Mouse (Mus musculus) lung, embryonic 15.5 days (tissue): ENCODE data around the gene Tgm7. TPM values are rescaled to one million over a fixed set of nuclear protein-coding genes. Genes with fewer than 3 reads are reported as not detected.
"Not testable (repeated sequence)": the region's sequence is repeated elsewhere in the genome, so short reads cannot be mapped to it uniquely, and the experiment has no call there.

Experiments
- ATAC-seq: fragments of 200-750 bp; cut with Nextera tagmentation; 2 replicates; pipeline ENCODE4 v1.8.0; 2017; ENCODE audit warnings: moderate number of reproducible peaks, borderline replicate concordance; ENCODE audit not compliant: low FRiP score, low TSS enrichment; ENCODE audit errors: extremely low read depth
- H3K27ac ChIP-seq: fragments of 300-500 bp; sonication (generic); 2 replicates; pipeline ENCODE4 v1.5.1; 2015; ENCODE audit warnings: moderate library complexity, mild to moderate bottlenecking, inconsistent platforms
- H3K27me3 ChIP-seq: fragments of 300-500 bp; sonication (generic); 2 replicates; pipeline ENCODE4 v1.6.1; 2015; ENCODE audit warnings: inconsistent platforms
- H3K36me3 ChIP-seq: fragments of 300-500 bp; sonication (generic); 2 replicates; pipeline ENCODE4 v1.6.1; 2015; ENCODE audit warnings: inconsistent platforms
- H3K4me1 ChIP-seq: fragments of 300-500 bp; sonication (generic); 2 replicates; pipeline ENCODE4 v1.6.1; 2015; ENCODE audit warnings: inconsistent platforms
- H3K4me2 ChIP-seq: fragments of 300-500 bp; sonication (generic); 2 replicates; pipeline ENCODE4 v1.6.1; 2015; ENCODE audit warnings: inconsistent platforms, mild to moderate bottlenecking, moderate library complexity
- H3K4me3 ChIP-seq: fragments of 300-500 bp; sonication (generic); 2 replicates; pipeline ENCODE4 v1.5.1; 2015; ENCODE audit warnings: mild to moderate bottlenecking, inconsistent platforms
- H3K9ac ChIP-seq: fragments of 300-500 bp; sonication (generic); 2 replicates; pipeline ENCODE4 v1.6.1; 2015; ENCODE audit warnings: inconsistent platforms
- H3K9me3 ChIP-seq: fragments of 300-500 bp; sonication (generic); 2 replicates; pipeline ENCODE4 v1.6.1; 2016; ENCODE audit warnings: inconsistent platforms
- WGBS: fragments of 180-500 bp; shearing (Covaris S2); methylation state at CpG from one replicate; pipeline ENCODE4 v1.1.7; 2015; 5-methylcytosine and 5-hydroxymethylcytosine counted together
- polyA plus RNA-seq: library from polyadenylated mRNA; unstranded; fragments of >200 nt; fragmentation: Nextera tagmentation; extraction: Ambion mirVana; gene quantifications from 2 replicates; pipeline ENCODE4 v1.2.1, GENCODE M21; 2015

Tgm7 gene
- polyA plus RNA-seq, 1 experiment from 2014 or later = 0.06 TPM

DNA sequence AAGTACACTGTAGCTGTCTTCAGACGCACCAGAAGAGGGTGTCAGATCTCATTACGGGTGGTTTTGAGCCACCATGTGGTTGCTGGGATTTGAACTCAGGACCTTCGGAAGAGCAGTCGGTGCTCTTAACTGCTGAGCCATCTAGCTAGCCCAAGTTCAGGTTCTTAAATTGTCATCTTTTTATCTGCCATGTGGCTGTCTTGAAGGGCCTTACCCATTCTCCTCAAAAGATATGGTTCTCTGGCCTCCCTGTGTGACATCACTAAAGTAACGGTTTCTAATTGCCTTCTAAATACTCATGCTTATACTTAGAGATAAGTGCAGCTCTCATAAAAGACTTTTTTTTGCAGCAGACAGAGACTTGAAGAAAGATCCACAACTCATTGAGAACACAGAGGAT is 16.7 kb upstream of the Tgm7 start:
- H3K4me1 ChIP-seq, H3K9ac ChIP-seq, ATAC-seq, H3K27ac ChIP-seq, H3K4me2 ChIP-seq, H3K27me3 ChIP-seq, H3K4me3 ChIP-seq, H3K36me3 ChIP-seq, H3K9me3 ChIP-seq: not testable (repeated sequence)
- 88% methylated on average over 5 of the region's 5 CpGs for WGBS

DNA sequence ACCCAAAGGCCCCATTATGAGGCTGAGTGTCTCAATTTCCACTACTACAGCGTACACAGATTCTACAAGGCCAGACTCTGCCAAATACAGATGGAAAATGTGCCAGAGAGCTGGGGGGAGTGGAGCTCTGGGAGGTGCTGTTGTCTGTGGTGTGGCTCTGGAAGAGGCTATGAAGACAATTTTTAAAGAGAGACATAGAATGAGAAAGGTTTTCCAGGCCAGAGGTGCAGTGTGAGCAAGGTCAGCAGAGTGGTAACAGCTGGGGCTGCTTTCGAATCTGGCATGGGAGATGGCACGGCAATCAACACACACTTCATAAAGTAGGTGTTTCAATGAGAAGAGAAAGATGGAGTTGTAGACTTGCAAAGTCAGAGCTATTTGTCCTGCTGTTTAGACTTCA is 9.7 kb upstream of the Tgm7 start:
- Histone ChIP-seq H3K9me3 (no peaks in the 10 kb centered on the region), H3K4me1 (no peaks in the 10 kb centered on the region), H3K4me3 (no peak overlapping the region), H3K36me3 (no peaks in the 10 kb centered on the region), H3K4me2 (no peak overlapping the region), H3K27me3 (no peaks in the 10 kb centered on the region), H3K27ac (no peak overlapping the region), H3K9ac (no peak overlapping the region)
- peak; percentile 70; the same call in 1 of the 2 replicates for ATAC-seq
- WGBS = 42% methylated on average over 3 of the region's 3 CpGs

DNA sequence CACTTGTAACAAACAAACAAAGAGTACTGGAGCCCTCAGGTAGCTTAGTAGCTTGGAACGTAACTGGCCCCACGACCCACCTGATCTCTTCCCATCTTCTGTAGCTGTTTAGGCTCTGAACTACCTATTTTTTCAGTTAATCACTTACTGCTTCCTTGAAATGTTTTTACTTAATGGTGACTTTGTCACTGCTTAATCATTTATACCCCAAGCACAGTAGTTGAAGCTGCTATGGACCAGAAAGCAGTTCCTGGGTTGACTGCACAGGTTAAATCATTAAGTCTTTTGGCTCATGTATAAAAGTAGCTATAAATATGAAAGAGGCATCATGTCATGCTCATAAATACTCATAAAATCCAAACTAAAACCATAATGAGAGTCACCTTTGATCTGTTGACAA is 5.8 kb upstream of the Tgm7 start:
- H3K9ac ChIP-seq = no peak overlapping the region
- no peaks in the 10 kb centered on the region for H3K36me3 ChIP-seq
- no peak overlapping the region for H3K4me3 ChIP-seq
- no peaks in the 10 kb centered on the region for H3K4me1 ChIP-seq
- no peak for ATAC-seq
- WGBS = 95% methylated on average over 2 of the region's 2 CpGs
- no peaks in the 10 kb centered on the region for H3K27me3 ChIP-seq
- no peak overlapping the region for H3K4me2 ChIP-seq
- H3K9me3 ChIP-seq = no peaks in the 10 kb centered on the region
- H3K27ac ChIP-seq = no peak overlapping the region

DNA sequence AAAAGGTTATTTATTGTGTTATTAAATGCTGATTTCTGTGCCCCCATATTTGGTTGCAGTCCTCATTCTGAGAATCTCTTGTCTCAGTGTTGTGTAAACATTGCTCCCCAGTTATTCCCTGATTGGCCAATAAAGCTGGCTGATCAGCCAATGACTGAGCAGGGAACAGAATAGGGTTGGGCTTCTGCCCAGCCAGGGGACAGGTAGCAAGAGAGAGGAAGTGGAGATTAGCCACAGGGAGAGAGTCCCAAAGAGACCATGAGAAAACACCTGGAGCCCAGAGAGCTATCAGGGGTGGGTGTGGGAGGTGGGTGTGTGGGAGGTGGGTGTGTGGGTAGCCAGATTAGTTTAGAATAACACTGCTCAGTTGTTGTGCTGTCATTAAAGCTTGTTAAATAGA is 3.7 kb downstream of the Tgm7 start:
- no peaks in the 10 kb centered on the region for H3K9me3 ChIP-seq
- H3K27me3 ChIP-seq = no peaks in the 10 kb centered on the region
- H3K4me2 ChIP-seq = no peak overlapping the region
- ATAC-seq = no peak
- H3K4me3 ChIP-seq = no peak overlapping the region
- no peak overlapping the region for H3K27ac ChIP-seq
- no peaks in the 10 kb centered on the region for H3K36me3 ChIP-seq
- no peaks in the 10 kb centered on the region for H3K4me1 ChIP-seq
- no peak overlapping the region for H3K9ac ChIP-seq

DNA sequence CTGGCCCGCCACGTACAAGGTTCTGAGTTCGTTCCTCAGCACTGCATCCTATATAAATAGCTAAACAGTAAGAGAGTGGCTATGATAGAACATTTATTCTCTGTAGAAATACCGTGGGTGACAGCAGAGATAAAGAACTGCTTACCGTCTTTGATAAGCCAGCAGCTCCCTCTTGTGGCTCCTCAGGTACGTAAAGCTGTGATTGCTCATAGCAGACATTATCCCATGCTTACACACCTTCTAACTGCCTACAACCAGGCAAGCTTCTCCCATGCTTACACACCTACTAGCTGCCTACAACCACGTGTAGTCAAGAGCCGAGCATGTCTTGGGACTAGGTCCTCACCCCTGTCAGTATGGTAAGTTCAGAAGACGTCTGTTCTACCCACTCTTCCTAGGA is 7.5 kb downstream of the Tgm7 start:
- Histone ChIP-seq H3K4me3 (no peak overlapping the region), H3K27me3 (no peaks in the 10 kb centered on the region), H3K27ac (no peak overlapping the region), H3K4me2 (no peak overlapping the region), H3K9ac (no peak overlapping the region), H3K9me3 (no peaks in the 10 kb centered on the region), H3K4me1 (no peaks in the 10 kb centered on the region), H3K36me3 (no peaks in the 10 kb centered on the region)
- no peak for ATAC-seq
- WGBS = 10% methylated on average over 9 of the region's 9 CpGs

DNA sequence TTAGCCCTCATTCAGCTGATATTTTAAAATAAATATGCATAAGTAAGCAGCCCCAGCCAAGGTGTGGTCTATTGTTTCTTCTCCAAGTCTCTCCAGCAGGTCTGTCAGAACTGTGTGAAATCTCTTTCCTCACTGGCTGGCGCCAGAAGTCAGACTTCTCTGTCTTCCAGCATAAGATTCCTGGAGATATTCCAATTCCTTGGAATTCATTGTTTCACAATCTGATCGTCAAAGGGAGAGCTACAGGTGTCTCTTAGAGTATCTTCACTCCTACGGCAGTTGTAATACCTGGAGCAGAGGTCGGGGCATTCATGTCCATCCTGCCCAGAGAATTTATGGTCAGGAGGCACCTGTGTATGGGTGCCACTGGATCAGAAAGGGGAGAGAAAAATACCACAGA is 19.8 kb downstream of the Tgm7 start:
- ATAC-seq = no peak
- H3K9me3 ChIP-seq = no peaks in the 10 kb centered on the region
- no peak overlapping the region for H3K9ac ChIP-seq
- no peaks in the 10 kb centered on the region for H3K36me3 ChIP-seq
- WGBS = 60% methylated on average over 4 of the region's 4 CpGs
- H3K4me3 ChIP-seq = no peak overlapping the region
- peaks cover 5% of the 10 kb centered on the region; the same call in 1 of the 2 replicates for H3K4me1 ChIP-seq
- no peak overlapping the region for H3K4me2 ChIP-seq
- H3K27ac ChIP-seq = no peak overlapping the region
- H3K27me3 ChIP-seq = no peaks in the 10 kb centered on the region

DNA sequence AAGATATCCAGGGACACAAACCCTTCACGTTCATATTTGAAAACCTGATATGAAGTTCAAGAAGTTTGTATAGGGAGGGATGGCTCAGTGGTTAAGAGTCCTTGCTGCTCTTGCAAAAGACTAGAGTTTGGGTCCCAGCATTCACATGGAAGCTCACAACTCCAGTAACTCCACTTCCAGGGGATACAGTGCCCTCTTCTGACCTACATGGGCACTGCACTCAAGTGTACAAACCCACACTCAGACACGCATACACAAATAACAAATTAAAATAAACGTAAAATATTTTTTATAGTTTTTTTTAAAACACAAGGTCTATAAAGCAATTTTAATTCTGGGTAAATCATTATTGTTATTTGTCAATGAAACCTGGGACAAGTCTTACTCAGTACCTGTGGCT is 21.1 kb downstream of the Tgm7 start:
- H3K9me3 ChIP-seq = no peaks in the 10 kb centered on the region
- no peak overlapping the region for H3K9ac ChIP-seq
- H3K36me3 ChIP-seq = no peaks in the 10 kb centered on the region
- no peak overlapping the region for H3K4me2 ChIP-seq
- peaks cover 5% of the 10 kb centered on the region; the same call in 1 of the 2 replicates for H3K4me1 ChIP-seq
- WGBS = 83% methylated on average over 3 of the region's 3 CpGs
- no peaks in the 10 kb centered on the region for H3K27me3 ChIP-seq
- no peak overlapping the region for H3K4me3 ChIP-seq
- no peak overlapping the region for H3K27ac ChIP-seq
- ATAC-seq = no peak

DNA sequence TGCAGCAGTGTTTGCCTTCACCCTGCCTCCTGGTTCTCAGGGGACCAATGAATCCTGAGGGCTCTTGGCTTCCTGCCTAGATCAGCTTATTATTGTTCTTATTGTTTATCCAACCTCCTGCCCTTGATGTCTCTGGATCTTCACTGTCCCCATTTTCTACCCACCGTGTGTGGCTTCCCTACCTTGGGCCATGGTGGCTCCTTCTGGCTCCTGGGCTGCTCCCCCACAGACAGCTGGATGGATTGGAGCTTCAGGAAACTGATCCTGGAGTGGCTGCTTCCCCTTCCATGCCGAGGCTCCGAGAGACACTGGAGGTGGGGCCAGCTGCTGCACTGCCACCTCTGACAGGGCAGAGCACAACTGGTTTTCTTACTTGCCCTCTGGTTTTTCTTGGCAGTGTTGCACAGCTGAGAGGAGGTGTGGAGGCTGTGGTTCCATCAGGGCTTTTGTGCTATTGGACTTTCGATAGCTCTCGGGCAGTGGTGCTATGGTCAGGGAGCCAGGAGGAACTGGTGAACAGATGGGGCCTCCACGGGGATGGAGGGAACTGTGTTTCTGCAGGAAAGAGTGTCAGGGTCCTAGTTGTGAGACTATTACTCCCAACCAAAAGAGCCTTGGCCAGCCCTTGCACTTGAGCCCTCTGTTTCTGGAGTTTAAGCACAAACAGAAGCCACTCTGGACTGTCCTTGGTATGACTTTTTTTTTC is 24.0 kb downstream of the Tgm7 start, which contains the start of gene Tgm5:
Gene Tgm5 (minus strand): TSS at position 362 of the 706 bp plus-strand sequence.
- no peak within 1 kb of the TSS for H3K9ac ChIP-seq

DNA sequence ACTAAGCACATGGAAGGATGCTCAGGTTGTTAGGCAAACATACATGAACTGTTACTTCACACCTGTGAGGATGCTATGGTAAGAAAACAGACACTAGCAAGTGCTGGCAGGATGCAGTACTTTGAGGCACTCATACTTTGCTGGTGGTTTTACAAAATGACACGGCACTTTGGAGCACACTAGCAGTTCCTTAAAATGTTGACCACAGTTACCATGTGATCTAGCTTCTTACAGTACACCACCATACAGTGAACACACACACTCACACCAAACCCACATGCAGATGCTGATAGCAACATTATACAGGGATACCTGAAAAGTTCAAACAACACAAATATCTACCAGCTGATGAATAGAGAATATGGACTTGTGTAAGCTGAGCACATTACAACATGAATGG is 27.0 kb downstream of the Tgm7 start:
- Histone ChIP-seq H3K9ac (no peak overlapping the region), H3K27me3 (no peaks in the 10 kb centered on the region), H3K36me3 (no peaks in the 10 kb centered on the region), H3K27ac (no peak overlapping the region), H3K4me1 (peaks cover 5% of the 10 kb centered on the region; the same call in 1 of the 2 replicates), H3K4me3 (no peak overlapping the region), H3K4me2 (no peak overlapping the region), H3K9me3 (no peaks in the 10 kb centered on the region)
- WGBS = 64% methylated on average over 1 of the region's 1 CpGs
- ATAC-seq = no peak

More for the DNA sequence above, 24.0 kb downstream of the Tgm7 start, which contains the start of gene Tgm5:
- Histone ChIP-seq H3K27ac (no peak within 1 kb of the TSS), H3K27me3 (no peaks in the 10 kb centered on the region), H3K4me1 (peaks cover 5% of the 10 kb centered on the region; the same call in 1 of the 2 replicates), H3K4me2 (no peak within 1 kb of the TSS), H3K4me3 (no peak within 1 kb of the TSS), H3K9me3 (no peaks in the 10 kb centered on the region), H3K36me3 (no peaks in the 10 kb centered on the region)
- 25% methylated on average over 6 of the region's 6 CpGs for WGBS
- no peak for ATAC-seq

DNA sequence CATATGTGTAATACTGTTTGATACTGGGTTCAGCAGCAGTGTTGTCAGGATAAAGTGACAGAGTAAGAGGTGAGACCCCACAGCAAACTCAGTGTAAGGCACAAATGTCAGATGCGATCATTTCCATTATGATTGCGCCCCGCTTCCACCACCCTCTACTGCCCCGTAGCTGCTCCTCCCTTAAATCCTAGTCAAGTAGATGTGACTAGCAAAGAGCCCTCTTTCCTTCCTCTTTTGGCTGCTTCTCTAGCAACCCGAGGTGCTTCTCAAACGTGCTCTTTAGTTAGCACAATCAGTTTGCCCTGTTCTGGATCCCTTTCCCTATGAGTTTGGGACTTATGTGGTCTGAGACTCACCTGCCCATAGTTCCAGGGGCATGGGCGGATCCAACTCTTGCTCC is 34.8 kb downstream of the Tgm7 start:
- no peaks in the 10 kb centered on the region for H3K4me1 ChIP-seq
- no peak for ATAC-seq
- no peak overlapping the region for H3K4me2 ChIP-seq
- no peaks in the 10 kb centered on the region for H3K9me3 ChIP-seq
- H3K27ac ChIP-seq = no peak overlapping the region
- no peaks in the 10 kb centered on the region for H3K27me3 ChIP-seq
- H3K9ac ChIP-seq = no peak overlapping the region
- H3K36me3 ChIP-seq = no peaks in the 10 kb centered on the region
- no peak overlapping the region for H3K4me3 ChIP-seq
- 77% methylated on average over 7 of the region's 7 CpGs for WGBS

DNA sequence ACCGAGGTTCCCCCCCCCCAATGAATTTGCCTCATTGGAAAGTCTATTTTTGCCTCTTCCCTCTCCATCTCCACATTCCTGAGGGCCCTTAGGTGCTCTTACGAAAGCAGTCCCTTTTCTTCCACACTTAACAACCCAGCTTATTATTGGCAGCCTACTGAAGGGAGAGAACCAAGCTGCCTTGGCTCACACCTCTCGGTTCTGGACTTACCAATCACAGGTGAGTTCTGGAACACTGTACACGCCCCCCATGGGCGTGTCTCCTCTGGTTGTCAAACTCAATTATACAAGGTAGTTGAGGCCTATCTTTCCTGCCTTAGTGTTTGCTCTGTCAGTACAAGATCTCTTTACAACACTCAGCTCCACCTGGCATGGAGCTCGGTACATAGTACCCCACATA is 37.7 kb downstream of the Tgm7 start:
- H3K4me2 ChIP-seq = no peak overlapping the region
- no peak for ATAC-seq
- H3K9ac ChIP-seq = no peak overlapping the region
- H3K36me3 ChIP-seq = no peaks in the 10 kb centered on the region
- WGBS = 67% methylated on average over 6 of the region's 6 CpGs
- no peaks in the 10 kb centered on the region for H3K4me1 ChIP-seq
- no peaks in the 10 kb centered on the region for H3K27me3 ChIP-seq
- H3K27ac ChIP-seq = no peak overlapping the region
- H3K9me3 ChIP-seq = no peaks in the 10 kb centered on the region
- H3K4me3 ChIP-seq = no peak overlapping the region

DNA sequence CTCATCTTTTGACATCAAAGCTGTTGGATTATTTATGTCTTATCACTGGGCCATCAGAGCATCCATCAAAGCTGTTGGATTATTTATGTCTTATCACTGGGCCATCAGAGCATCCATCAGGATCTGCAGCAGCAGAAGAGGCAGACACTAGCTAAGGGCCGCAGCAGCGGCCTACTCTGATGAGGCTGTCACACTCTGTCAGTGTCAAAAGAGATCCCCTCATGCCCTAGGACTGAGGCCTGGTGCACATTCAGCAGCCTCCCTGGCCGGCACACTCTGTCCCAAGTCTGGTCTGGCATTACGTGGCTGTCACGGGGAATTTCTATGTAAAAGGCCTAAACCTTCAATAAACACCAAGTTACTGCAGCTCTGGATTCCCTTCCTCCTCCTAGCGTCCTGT is 40.1 kb downstream of the Tgm7 start:
- no peaks in the 10 kb centered on the region for H3K27me3 ChIP-seq
- H3K27ac ChIP-seq = no peak overlapping the region
- H3K4me2 ChIP-seq = no peak overlapping the region
- H3K4me3 ChIP-seq = no peak overlapping the region
- no peak overlapping the region for H3K9ac ChIP-seq
- ATAC-seq = no peak
- 47% methylated on average over 6 of the region's 6 CpGs for WGBS
- H3K9me3 ChIP-seq = no peaks in the 10 kb centered on the region
- no peaks in the 10 kb centered on the region for H3K4me1 ChIP-seq
- H3K36me3 ChIP-seq = no peaks in the 10 kb centered on the region

DNA sequence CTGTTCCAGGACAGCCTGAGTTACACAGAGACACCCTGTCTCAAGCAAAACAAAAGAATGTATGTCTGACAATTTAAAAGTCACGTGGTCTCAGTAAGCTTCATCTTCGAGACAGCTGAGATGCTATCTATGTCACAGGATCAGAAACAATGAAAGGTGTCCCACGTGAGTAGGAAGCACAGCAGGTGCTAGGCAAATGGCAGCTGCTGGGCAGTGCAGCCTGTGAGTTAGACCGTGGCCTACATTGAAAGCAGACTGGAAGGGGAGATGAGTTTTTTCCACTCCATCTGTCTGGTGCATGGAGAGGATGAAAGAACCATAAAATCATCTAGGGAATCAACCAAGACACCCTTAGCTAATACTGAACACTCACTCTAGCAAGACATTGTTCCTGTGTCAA is 42.5 kb downstream of the Tgm7 start:
- no peaks in the 10 kb centered on the region for H3K27me3 ChIP-seq
- no peak overlapping the region for H3K9ac ChIP-seq
- WGBS = 60% methylated on average over 4 of the region's 4 CpGs
- H3K27ac ChIP-seq = no peak overlapping the region
- H3K4me2 ChIP-seq = no peak overlapping the region
- ATAC-seq = no peak
- H3K9me3 ChIP-seq = no peaks in the 10 kb centered on the region
- H3K4me1 ChIP-seq = no peaks in the 10 kb centered on the region
- H3K36me3 ChIP-seq = no peaks in the 10 kb centered on the region
- H3K4me3 ChIP-seq = no peak overlapping the region
